Mouse (Mus musculus): ENCODE data around the gene Ldb2.

Ldb2 gene

GRCm38 (mm10) chr5:44645952-44646841 lies 153.3 kb downstream of the Ldb2 start:
- no peak for DNase-seq (ENCODE audit: low spot score)

- DNase-seq (ENCODE audit: low spot score): no peak
Measured at GRCm38 (mm10) chr5:44643079-44643478, 156.4 kb downstream of the Ldb2 start.

DNA sequence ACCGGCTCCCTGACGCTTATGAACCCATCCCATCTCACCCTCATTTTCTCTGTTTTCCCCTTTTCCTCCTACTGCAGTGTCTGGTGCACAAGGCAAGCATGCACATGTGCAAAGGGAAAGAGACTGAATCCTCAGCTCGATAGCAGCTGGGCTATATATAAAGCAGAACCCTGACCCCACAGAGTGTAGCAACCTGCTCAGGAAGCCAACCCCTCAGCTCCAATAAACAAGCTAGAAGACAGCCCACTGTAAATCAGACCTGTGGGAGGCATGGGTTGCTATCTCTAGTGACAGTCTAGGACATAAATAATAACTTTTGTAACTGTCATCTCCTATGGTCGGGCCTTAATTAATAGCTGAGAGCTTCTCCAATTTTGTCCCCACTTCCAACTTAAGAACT lies 158.4 kb downstream of the Ldb2 start:
- no peak for DNase-seq (ENCODE audit: low spot score)

GRCm38 (mm10) chr5:44635546-44635945 lies 163.9 kb downstream of the Ldb2 start:
- DNase-seq (ENCODE audit: low spot score): no peak

- DNase-seq (ENCODE audit: low spot score): no peak
Measured at GRCm38 (mm10) chr5:44629034-44629625, 170.3 kb downstream of the Ldb2 start.

GRCm38 (mm10) chr5:44627487-44627886 lies 172.0 kb downstream of the Ldb2 start:
- no peak for DNase-seq (ENCODE audit: low spot score)

GRCm38 (mm10) chr5:44626885-44627284 lies 172.6 kb downstream of the Ldb2 start:
- no peak for DNase-seq (ENCODE audit: low spot score)

- DNase-seq (ENCODE audit: low spot score): no peak
Measured at GRCm38 (mm10) chr5:44626114-44626513, 173.4 kb downstream of the Ldb2 start.

DNA sequence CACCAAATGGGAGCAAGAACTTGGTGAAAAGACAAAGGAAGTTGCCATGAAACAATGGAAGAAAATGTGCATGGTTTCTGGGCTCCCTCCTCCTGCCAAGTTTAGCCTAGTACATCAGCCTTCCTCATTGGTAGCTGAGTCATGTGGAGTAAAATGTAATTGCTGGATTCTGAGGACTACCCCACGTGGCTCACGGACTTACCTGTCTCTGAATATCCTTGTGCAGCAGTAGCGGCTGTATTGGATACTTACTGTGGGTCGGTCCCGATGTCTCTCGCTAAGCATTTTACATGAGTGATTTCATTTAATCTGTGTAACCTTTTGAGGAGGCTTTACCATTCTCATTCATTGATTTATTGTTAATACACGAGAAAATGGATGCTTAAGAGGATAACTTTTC lies 183.8 kb downstream of the Ldb2 start:
- DNase-seq (ENCODE audit: low spot score): no peak

DNA sequence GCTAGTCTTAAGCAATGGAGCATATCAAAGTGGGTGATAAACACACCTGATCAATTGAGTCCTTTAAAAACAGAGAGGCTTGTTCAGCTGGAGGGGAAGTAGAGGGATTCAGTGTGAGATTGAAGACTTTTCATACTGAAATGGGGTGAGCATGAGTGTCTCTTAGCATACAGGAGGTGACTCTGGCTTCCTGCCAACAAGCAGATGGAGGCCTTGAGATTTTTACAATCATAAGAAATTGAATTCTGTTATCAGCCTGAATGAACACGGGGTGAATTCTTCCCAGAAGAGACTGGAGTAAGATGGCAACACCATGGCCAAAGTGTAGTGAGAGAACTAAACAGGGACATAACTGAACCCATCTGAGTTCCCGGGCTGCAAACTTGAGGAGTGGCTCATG lies 190.6 kb downstream of the Ldb2 start:
- DNase-seq (ENCODE audit: low spot score): no peak

DNA sequence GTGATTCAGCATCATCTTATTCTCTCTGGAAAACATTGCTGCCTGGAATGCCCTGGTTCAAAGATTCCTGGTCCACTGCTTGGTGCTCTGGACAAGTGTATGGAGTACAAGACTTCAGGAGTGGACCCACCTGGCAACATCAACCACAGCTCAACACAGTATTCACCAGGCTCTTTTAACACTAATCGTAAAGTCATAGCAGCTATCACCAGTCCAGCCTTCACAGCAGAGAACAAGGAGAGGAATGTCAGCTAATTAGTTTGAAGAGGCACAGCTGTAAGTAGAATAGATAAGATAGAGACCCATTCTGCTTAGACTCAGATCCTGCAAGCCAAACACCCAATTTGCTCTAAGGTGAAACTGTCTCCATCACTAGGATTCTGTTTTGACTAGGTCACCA lies 198.1 kb downstream of the Ldb2 start:
- DNase-seq (ENCODE audit: low spot score): no peak

GRCm38 (mm10) chr5:44593522-44594218 lies 205.8 kb downstream of the Ldb2 start:
- peak; percentile 6 for DNase-seq (ENCODE audit: low spot score)

DNA sequence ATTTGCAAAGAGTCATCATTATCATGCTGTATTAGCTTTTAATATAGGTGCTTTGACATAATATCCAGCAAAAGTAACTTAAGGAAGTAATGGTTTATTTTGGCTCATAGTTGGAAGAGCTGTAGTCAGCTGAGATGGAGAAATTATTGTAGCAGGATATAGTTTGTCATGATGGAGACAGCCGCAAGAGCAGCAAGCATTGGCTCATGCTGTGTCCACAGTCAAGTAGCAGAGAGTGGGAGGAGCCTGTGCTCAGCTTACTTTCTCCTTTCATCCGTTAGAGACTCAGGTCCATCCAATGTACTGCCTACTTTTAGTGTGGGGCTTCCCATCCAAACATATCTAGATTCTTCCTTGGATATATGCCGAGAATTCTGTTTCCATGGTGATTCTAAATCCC lies 208.7 kb downstream of the Ldb2 start:
- DNase-seq (ENCODE audit: low spot score): no peak

- no peak for DNase-seq (ENCODE audit: low spot score)
Measured at GRCm38 (mm10) chr5:44589318-44589717, 210.2 kb downstream of the Ldb2 start.

- no peak for DNase-seq (ENCODE audit: low spot score)
Measured at GRCm38 (mm10) chr5:44586571-44586970, 212.9 kb downstream of the Ldb2 start.

DNA sequence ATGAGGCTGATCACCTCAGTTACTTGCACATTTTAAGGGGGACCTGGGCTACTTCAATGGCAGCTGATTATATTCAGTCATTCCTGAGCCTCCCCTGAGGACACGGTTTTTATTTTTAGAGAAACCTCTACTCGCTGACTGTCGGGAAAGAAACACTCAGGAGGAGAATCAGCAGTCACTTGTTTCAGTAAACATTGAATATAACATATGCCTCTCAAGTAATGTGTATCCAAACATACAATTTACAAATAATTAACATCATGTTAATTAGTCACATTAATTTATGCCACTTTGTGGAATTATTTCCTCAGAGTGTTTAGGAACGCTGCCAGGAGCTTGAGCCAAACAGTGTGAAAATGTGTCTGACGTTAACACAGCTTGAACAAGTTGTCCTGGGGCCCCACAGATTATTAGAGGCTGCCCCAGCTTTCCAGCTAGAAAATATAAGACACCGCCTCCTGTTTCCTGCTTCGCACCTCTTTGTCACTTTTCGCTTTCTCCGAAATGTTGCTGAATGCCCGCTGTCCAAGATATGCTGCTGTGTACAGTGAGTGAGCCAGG lies 219.5 kb downstream of the Ldb2 start:
- no peak for DNase-seq (ENCODE audit: low spot score)

DNA sequence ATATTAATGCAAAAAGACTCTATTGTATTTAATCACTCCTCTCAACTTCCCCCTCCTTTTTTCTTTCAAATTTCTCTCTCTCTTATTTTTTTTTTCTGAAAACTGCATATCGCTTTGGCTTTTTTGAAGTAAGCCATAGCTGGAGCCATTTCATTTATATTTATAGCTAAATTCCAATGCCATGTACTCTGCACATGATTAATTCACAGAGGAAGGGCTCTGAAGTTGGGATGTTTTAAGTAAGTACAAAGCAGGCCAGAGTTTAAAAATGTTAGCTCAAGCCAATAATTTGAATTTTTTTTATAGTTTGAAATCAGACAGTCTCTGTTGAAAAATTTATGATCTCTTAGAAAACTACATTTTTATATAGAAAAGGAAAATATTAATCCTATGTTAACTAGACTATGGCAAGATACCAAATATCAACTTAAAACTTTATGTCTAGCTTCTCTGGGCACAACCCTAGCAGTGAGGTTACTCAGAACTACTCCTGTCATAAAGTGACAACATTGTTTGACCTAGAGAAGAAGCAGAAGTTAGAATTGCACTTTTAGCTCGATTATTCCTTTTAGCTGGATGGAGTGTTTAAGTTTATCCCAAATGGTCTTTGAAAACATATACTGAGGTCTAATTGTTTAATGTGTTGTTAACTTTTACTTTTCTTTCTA lies 222.7 kb downstream of the Ldb2 start:
- DNase-seq (ENCODE audit: low spot score): no peak

DNA sequence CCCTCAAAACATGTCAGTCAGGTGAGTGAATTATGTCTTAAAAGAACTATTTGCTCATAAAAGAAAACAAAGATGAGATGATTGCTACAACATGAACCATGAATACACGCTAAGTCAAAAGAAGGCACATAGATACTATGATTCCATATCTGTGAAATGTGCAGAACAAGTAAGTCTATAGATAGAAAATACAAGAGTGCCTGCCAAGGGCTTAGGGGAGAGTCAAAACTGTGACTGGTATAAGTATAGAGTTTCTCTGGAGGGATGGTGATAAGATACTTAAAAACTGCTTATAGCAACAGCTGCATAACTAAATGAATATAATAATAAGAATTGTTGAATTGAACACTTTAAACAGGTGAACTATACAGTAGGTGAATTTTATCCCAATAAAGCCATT lies 224.8 kb downstream of the Ldb2 start:
- DNase-seq (ENCODE audit: low spot score): no peak

- DNase-seq (ENCODE audit: low spot score): no peak
Measured at GRCm38 (mm10) chr5:44553765-44554352, 245.6 kb downstream of the Ldb2 start.

DNA sequence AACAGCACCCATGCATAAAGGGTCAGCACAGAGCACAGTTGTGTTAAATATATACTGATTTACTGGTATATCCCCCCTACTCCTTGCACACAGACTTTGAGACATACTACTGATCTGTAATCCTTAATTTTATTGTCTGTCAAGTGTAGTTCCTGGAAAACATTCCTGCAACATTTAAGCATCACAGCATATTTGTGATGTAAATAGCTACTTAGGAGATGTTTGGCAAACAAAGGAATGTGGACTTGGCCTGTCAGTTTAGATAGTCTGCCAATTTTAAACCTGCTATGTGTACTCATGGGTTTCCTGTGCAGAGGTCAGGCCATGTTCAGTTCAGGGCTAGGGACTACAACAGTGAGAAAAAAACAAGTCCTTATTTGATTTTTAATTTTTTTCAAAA lies 246.3 kb downstream of the Ldb2 start:
- DNase-seq (ENCODE audit: low spot score): no peak

DNA sequence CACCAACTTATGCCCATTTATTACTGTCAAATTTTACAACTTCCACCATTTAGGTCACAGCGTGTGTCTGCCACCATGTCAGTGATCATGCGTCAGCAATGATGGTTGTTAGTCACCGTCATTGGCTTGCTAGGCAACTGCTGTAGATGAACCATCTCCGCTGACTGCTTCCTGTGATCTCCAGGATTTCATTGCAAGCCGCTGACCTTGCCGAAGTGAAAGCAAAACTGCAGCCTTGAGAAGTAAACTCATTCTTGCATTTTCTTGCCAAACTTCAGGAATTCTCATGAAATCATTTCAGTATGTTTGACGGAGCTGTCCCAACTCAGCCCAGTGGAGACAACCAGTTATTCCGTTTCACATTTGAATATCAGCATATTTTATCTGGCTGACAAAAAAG lies 247.4 kb downstream of the Ldb2 start:
- DNase-seq (ENCODE audit: low spot score): peak; percentile 5

GRCm38 (mm10) chr5:44548468-44548867 lies 251.0 kb downstream of the Ldb2 start:
- DNase-seq (ENCODE audit: low spot score): no peak
